Mouse (Mus musculus): ENCODE measurements around the gene Gclm.

- TF ChIP-seq EP300 (IDR thresholded peaks at IDR 0.05; ENCODE audit: insufficient read depth, low read depth, low read length) (peak; percentile 83), CTCF (IDR thresholded peaks at IDR 0.05; ENCODE audit: low read depth, low read length) (no peak)
Measured at GRCm38 (mm10) chr3:122243416-122244167, 1.8 kb upstream of the Gclm start.
